Mouse (Mus musculus): ENCODE results near the gene Camta1.

- TF ChIP-seq MAFK (IDR thresholded peaks at IDR 0.05; ENCODE audit: insufficient read depth, low read depth, low read length) (no peak), CHD2 (IDR thresholded peaks at IDR 0.05; ENCODE audit: low read depth, low read length) (no peak), ZC3H11A (IDR thresholded peaks at IDR 0.05; ENCODE audit: borderline replicate concordance, low read depth, low read length) (no peak)
Observed at GRCm38 (mm10) chr4:151861471-151861805, 238 bp downstream of the Camta1 start.

Data from ES-E14 (cell line).